Mouse (Mus musculus): ENCODE measurements around the gene Cnbp. TPM values are rescaled to one million over a fixed set of nuclear protein-coding genes. Genes with fewer than 3 reads are reported as not detected.

Gene Cnbp
- polyA plus RNA-seq, 2 experiments: 460 to 1,108 TPM

GRCm38 (mm10) chr6:87820366-87820765 is 30.5 kb downstream of the Cnbp start:
- TF ChIP-seq POLR2A (IDR thresholded peaks at IDR 0.05; ENCODE audit: borderline replicate concordance, extremely low read depth, insufficient read depth, insufficient read length): no peak
- no peak overlapping the region for H3K4me3 ChIP-seq (replicated peaks; ENCODE audit: low read length)
- H3K4me1 ChIP-seq (ENCODE audit: control insufficient read depth, insufficient read depth, low read length): no peaks in the 10 kb centered on the region
- peaks cover 91% of the 10 kb centered on the region for H3K36me3 ChIP-seq (ENCODE audit: control insufficient read depth, insufficient read depth, low read length)
- ATAC-seq (ENCODE audit: low FRiP score, low read depth) (no peak), DNase-seq (ENCODE audit: low spot score) (no peak)
- H3K27ac ChIP-seq (replicated peaks; ENCODE audit: low read depth, low read length): no peak overlapping the region
- no peak overlapping the region for H3K9ac ChIP-seq (ENCODE audit: low read depth, low read length, severe bottlenecking)
- no peak overlapping the region for H3K4me2 ChIP-seq (replicated peaks; ENCODE audit: low read depth, low read length, severe bottlenecking)
- no peaks in the 10 kb centered on the region for H3K9me3 ChIP-seq (ENCODE audit: control insufficient read depth, low read length)
- no peaks in the 10 kb centered on the region for H3K27me3 ChIP-seq (ENCODE audit: control insufficient read depth, insufficient read depth, low read length)
- WGBS: 95% methylated on average over 2 of the region's 2 CpGs

GRCm38 (mm10) chr6:87814486-87814885 is 36.4 kb downstream of the Cnbp start:
- no peak for ATAC-seq (ENCODE audit: low FRiP score, low read depth)
- no peaks in the 10 kb centered on the region for H3K9me3 ChIP-seq (ENCODE audit: control insufficient read depth, low read length)
- peaks cover 50% of the 10 kb centered on the region for H3K36me3 ChIP-seq (ENCODE audit: control insufficient read depth, insufficient read depth, low read length)
- H3K27me3 ChIP-seq (ENCODE audit: control insufficient read depth, insufficient read depth, low read length): no peaks in the 10 kb centered on the region
- no peak overlapping the region for H3K4me2 ChIP-seq (replicated peaks; ENCODE audit: low read depth, low read length, severe bottlenecking)
- H3K27ac ChIP-seq (replicated peaks; ENCODE audit: low read depth, low read length): no peak overlapping the region
- H3K4me3 ChIP-seq (replicated peaks; ENCODE audit: low read length): no peak overlapping the region
- no peak for DNase-seq (ENCODE audit: low spot score)
- H3K4me1 ChIP-seq (ENCODE audit: control insufficient read depth, insufficient read depth, low read length): peaks cover 10% of the 10 kb centered on the region
- H3K9ac ChIP-seq (ENCODE audit: low read depth, low read length, severe bottlenecking): no peak overlapping the region
- TF ChIP-seq POLR2A (IDR thresholded peaks at IDR 0.05; ENCODE audit: borderline replicate concordance, extremely low read depth, insufficient read depth, insufficient read length): no peak
- 91% methylated on average over 5 of the region's 5 CpGs for WGBS

GRCm38 (mm10) chr6:87812656-87813055 is 38.2 kb downstream of the Cnbp start:
- Histone ChIP-seq H3K36me3 (ENCODE audit: control insufficient read depth, insufficient read depth, low read length) (peaks cover 36% of the 10 kb centered on the region), H3K4me1 (ENCODE audit: control insufficient read depth, insufficient read depth, low read length) (peaks cover 10% of the 10 kb centered on the region), H3K27me3 (ENCODE audit: control insufficient read depth, insufficient read depth, low read length) (no peaks in the 10 kb centered on the region), H3K4me2 (replicated peaks; ENCODE audit: low read depth, low read length, severe bottlenecking) (peak overlapping the region; percentile 71), H3K27ac (replicated peaks; ENCODE audit: low read depth, low read length) (peak overlapping the region; percentile 61; the same call in 1 of the 2 replicates), H3K4me3 (replicated peaks; ENCODE audit: low read length) (peak overlapping the region; percentile 81; the same call in 1 of the 2 replicates), H3K9me3 (ENCODE audit: control insufficient read depth, low read length) (no peaks in the 10 kb centered on the region), H3K9ac (ENCODE audit: low read depth, low read length, severe bottlenecking) (peak overlapping the region; percentile 81; the same call in 1 of the 2 replicates)
- DNase-seq (ENCODE audit: low spot score) (no peak), ATAC-seq (ENCODE audit: low FRiP score, low read depth) (no peak)
- TF ChIP-seq POLR2A (IDR thresholded peaks at IDR 0.05; ENCODE audit: borderline replicate concordance, extremely low read depth, insufficient read depth, insufficient read length): no peak
- WGBS: 62% methylated on average over 1 of the region's 1 CpGs

DNA sequence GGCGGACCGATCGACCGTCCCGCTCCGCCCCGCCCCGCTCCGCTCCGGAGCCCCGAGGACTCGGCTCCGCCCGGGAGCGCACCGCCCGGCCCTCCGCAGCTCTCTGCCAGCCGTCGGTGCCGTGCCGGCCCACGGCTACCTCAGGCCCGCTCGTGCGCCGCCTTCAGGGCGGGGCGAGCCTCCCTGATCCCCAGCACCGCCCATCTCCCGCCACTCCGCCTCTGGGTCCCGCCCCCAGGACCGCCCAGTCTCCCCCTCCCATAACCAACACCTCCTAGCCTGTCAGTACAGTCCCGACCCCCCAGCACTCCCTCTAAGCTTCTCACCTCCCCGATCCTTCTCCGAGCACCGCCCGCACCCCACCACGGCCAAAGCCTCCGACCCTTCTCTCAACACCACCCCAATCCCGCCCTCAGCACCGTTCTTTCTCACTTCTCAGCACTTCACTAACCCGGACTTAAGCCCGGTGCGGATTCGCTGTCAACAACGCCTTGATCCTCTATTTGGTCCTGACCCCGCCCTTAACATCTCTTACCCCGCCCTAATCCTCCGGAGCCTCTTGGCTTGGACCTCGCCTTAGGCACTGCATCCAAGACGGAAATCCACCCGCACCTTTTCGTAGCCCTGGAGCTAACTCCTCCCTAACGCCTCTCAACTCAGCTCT is 39.1 kb downstream of the Cnbp start, which contains the start of gene Rab43:
Gene Rab43 (minus strand): TSS at position 490 of the 664 bp plus-strand sequence.
- Histone ChIP-seq H3K4me1 (ENCODE audit: control insufficient read depth, insufficient read depth, low read length) (peaks cover 10% of the 10 kb centered on the region), H3K36me3 (ENCODE audit: control insufficient read depth, insufficient read depth, low read length) (peaks cover 28% of the 10 kb centered on the region), H3K9ac (ENCODE audit: low read depth, low read length, severe bottlenecking) (peak within 1 kb of the TSS; percentile 81), H3K9me3 (ENCODE audit: control insufficient read depth, low read length) (no peaks in the 10 kb centered on the region), H3K27me3 (ENCODE audit: control insufficient read depth, insufficient read depth, low read length) (no peaks in the 10 kb centered on the region), H3K27ac (replicated peaks; ENCODE audit: low read depth, low read length) (peak within 1 kb of the TSS; percentile 74), H3K4me3 (replicated peaks; ENCODE audit: low read length) (peak within 1 kb of the TSS; percentile 81), H3K4me2 (replicated peaks; ENCODE audit: low read depth, low read length, severe bottlenecking) (peak within 1 kb of the TSS; percentile 71)
- 0% methylated on average over 30 of the region's 56 CpGs for WGBS
- DNase-seq (ENCODE audit: low spot score) (peak; percentile 90), ATAC-seq (ENCODE audit: low FRiP score, low read depth) (peak; percentile 95)
- no peak for TF ChIP-seq POLR2A (IDR thresholded peaks at IDR 0.05; ENCODE audit: borderline replicate concordance, extremely low read depth, insufficient read depth, insufficient read length)

DNA sequence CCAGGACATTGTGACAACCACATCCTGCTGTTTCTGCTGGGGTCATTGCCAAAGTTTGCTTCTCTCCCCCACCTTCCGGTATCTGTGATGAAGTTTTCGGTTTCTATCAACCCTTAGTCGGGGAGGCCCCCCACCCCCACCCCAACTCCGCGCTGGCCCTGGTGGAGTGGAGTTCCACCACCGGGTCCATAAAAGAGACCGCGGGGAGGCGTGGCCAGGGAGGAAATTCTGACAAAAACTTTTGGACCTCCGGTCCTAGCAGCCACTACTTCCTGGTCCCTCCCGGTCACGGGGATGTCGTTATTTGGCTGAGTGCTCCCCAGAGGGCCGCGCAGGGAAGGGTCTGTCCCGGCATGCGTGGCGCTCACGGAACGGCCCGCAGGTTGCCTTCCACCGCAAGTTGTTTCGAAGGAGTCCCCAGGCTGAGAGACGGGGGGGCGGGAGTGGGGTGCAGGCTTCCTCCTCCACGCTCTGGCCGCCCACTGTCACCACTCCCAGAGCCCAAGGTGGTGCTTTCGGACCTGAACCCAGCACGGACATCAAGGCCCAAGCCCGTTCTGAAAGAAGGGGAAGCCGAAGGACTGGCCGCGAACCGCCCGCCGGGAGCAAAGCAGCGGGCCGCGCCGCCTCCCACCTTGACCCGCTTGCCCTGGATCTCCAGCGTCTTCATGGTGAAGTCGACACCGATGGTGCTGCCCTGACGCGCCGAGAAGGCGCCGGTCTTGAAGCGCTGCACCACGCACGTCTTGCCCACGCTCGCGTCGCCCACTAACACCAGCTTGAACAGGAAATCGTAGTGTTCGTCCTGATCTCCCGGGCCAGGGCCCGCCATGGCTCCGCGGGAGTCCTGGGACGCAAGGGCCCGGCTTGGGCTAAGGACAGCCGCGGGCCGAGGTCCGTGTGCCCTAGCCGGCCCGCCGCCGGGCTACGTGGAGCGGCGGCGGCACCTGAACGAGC is 39.9 kb downstream of the Cnbp start:
- no peaks in the 10 kb centered on the region for H3K27me3 ChIP-seq (ENCODE audit: control insufficient read depth, insufficient read depth, low read length)
- H3K36me3 ChIP-seq (ENCODE audit: control insufficient read depth, insufficient read depth, low read length): peaks cover 21% of the 10 kb centered on the region
- peak overlapping the region; percentile 71 for H3K4me2 ChIP-seq (replicated peaks; ENCODE audit: low read depth, low read length, severe bottlenecking)
- H3K9me3 ChIP-seq (ENCODE audit: control insufficient read depth, low read length): no peaks in the 10 kb centered on the region
- peak overlapping the region; percentile 74 for H3K27ac ChIP-seq (replicated peaks; ENCODE audit: low read depth, low read length)
- TF ChIP-seq POLR2A (IDR thresholded peaks at IDR 0.05; ENCODE audit: borderline replicate concordance, extremely low read depth, insufficient read depth, insufficient read length): no peak
- peak; percentile 9 for DNase-seq (ENCODE audit: low spot score)
- peaks cover 10% of the 10 kb centered on the region for H3K4me1 ChIP-seq (ENCODE audit: control insufficient read depth, insufficient read depth, low read length)
- peak; percentile 43; the same call in 1 of the 2 replicates for ATAC-seq (ENCODE audit: low FRiP score, low read depth)
- WGBS: under 1% methylated on average over 60 of the region's 77 CpGs
- peak overlapping the region; percentile 81 for H3K4me3 ChIP-seq (replicated peaks; ENCODE audit: low read length)
- H3K9ac ChIP-seq (ENCODE audit: low read depth, low read length, severe bottlenecking): peak overlapping the region; percentile 81
